Mouse (Mus musculus): ENCODE results near the gene Gm813.

GRCm38 (mm10) chr16:58589444-58589843 is 27.3 kb downstream of the Gm813 start:
- TF ChIP-seq CTCF (IDR thresholded peaks at IDR 0.05; ENCODE audit: low read depth) (no peak), EP300 (optimal IDR thresholded peaks at IDR 0.05) (no peak)
